Mouse (Mus musculus) bone marrow macrophage, adult 2 months (primary cell): ENCODE results near the gene 6430571L13Rik.

Experiments used
- CTCF ChIP-seq: IDR thresholded peaks from 2 replicates; pipeline ENCODE4 v1.5.1; 2012; ENCODE audit warnings: low read depth, mild to moderate bottlenecking, low read length, moderate library complexity
- POLR2A ChIP-seq: IDR thresholded peaks from 2 replicates; pipeline ENCODE4 v1.6.1; 2012; ENCODE audit warnings: mild to moderate bottlenecking, low read depth, low read length, borderline replicate concordance

GRCm38 (mm10) chr9:107300224-107300973 lies 40.0 kb upstream of the 6430571L13Rik start:
- no peak for TF ChIP-seq CTCF
- no peak for TF ChIP-seq POLR2A
